Mouse (Mus musculus) retina, adult 2 months (tissue): ENCODE measurements around the gene Gpr37l1.
"Not testable (repeated sequence)": the region's sequence is repeated elsewhere in the genome, so short reads cannot be mapped to it uniquely, and the experiment has no call there.

ENCODE experiments used
- DNase-seq: peaks from one replicate; pipeline ENCODE4 v3.0.0-alpha.2; 2012; ENCODE audit warnings: low read depth, low spot score

Gene Gpr37l1

DNA sequence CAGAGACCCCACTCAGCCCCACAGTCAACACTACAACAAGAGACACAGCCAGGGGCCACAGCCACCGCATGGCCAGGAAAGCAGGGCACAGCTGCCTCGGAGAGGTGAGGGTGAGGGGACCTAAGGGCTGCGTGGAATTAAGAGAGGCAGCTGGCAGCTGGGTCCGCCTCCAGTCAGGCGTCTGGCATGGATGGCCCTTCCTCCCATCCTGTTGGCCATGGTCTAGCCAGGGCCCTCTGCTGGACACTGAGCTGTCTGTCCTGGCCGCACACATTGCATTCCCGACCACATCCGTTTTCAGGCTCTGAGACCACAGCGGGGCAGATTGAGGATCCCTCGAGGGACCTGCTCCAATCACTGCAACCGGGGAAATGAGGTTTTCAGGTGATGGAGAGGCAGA is at the start of gene Gpr37l1:
TSS of gene Gpr37l1 (minus strand) at position 247 of the 400 bp plus-strand sequence.
- no peak for DNase-seq

DNA sequence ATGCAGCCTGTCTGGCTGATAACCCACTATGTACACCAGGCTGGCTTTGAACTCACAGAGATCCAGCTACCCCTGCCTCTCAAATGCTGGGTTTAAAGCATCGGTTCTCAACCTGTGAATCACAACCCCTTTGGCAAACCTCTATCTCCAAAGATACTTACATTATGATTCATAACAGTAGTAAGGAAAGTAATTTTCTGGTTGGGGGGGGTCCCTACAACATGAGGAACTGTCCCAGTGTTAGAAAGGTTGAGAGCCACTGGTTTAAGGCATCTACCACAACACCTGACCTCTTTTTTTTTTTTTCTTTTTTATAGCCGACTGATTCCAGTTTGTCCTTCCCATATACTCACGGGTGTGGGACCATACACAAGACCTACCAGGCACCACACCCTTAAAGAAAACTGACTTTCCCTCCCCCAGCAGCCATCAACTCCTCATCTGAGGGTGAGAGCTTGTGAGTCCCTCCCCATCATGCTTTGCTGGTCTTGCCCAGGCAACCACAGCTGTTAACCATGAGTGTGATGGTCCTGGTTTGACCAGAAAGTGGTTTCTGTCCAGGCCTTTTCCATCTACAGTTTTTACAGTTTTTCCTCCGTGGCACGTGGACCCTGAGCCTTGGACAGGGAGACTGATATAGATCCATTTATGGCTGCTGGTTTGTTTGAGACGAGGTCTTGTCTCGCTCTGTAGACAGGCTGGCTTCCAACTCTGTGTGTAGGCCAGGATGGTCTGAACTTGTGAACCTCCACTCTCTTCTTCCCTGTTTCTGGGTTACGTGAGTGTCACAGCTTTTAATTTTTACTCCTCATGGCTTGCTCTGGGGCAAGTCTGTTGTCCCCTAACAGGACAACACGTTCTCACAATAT is 46.5 kb upstream of the Gpr37l1 start:
- no peak for DNase-seq

DNA sequence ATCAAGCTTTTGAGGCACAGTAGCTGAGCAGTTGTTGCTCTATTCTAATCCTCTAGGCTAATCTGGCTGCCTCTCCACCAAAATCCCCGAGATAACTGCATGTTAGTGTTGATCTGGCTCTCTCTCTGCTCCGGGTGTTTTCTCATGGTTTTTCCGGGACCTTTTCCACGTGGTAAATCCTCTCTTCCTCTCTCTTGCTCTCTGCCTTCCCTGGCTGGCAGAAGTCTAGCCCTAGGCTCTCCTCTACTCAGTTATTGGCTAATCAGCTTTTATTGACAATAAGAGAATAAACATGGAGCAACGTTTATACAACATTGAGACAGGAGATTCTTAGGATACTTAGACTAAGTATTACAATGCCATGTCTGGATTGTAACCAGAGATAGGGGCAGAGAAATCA is 42.9 kb upstream of the Gpr37l1 start:
- DNase-seq = no peak

DNA sequence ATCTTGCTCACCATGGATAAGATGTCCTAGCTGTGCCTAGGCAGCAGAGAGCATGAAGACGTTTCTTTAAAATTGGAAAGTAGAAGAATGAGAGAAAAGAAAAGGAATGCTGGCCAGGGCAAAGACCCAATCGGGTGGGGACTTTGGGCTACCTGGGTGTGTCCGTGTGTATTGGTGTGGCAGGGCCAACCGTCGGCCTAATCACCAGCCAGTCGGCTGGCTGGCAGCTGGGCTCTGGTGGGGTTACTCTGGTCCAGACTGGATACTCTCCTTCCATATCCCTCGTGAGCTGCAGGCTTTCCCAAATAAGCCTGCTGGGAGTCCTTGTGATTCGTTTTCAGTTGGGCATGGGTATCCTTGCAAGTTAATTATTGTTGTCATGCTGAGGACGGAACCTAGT is 41.2 kb upstream of the Gpr37l1 start:
- DNase-seq = no peak

DNA sequence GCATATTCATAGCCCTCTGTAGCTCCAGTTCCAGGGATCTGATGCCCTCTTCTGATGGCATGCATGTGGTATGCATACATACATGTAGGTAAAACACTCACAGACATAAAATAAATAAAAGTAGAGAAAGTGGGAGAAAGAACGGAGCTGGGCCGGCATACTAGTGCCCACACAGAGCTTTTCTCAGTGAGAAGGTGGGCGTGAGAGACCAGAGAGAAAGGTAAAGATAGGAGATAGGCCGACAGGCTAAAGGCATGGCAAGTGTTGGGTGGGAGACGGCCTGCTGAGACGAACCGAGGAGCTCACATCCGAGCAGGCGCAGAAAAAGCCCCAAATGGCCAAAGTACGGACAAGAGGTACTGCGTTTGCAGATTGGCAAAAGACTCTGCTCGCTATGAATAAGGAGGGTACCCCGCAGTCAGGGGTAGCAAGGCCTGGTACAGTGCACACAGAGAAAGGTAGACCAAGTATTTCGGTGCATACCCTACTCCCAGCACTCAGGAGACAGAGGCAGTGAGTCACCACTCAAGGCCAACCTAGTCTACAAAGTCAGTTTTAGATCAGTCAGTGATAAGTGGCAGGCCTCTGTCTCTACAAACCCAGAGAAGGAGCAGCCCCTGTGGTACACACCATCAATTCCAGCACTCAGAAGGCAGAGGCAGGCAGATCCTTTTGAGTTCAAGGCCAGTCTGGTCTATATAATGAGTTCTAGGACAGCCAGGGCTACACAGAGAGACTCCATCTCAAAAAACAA is 39.3 kb upstream of the Gpr37l1 start:
- no peak for DNase-seq

GRCm38 (mm10) chr1:135205257-135205656 is 37.8 kb upstream of the Gpr37l1 start:
- no peak for DNase-seq

- DNase-seq = no peak
Observed at GRCm38 (mm10) chr1:135204196-135205126, 37.0 kb upstream of the Gpr37l1 start.

GRCm38 (mm10) chr1:135200400-135200799 is 32.9 kb upstream of the Gpr37l1 start:
- no peak for DNase-seq

DNA sequence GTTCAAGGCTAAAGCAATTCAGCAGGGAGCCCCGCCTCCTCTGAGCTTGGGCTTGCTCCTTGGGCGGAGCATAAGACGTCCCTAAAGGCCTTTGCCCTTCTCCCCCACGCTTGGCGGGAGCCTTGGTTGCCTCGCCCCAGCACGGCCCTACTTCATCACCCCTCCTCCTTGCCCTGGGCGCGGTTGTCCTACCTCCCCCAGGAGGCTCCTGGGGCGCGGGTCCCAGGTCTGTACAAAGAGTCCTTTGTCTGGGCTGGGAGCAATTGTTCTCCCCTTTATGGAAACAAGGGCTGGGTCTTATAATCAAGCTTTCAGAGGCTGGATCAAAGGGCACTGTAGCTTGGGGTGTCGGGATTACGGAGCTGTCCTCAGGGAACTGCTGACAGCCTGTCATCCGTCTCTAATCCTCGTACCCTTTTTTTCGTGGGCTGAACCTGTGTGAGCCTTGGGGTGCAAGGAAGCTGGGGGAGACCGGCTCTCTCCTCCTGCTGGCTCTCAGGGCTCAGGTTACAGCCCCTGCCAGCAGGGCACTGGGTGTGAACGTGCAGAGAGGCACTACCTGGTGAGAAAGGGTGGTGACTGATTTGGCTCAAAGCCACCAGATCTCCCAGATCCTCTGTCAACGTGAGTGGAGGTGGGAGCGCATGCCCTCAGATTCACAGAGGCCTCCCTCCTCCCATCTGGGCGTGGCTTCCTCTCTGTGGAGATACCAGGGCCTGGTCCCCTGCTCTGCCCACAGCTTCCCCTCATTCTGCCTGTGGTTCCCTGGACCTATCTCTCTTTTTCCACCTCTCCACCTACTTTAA is 31.7 kb upstream of the Gpr37l1 start:
- no peak for DNase-seq

DNA sequence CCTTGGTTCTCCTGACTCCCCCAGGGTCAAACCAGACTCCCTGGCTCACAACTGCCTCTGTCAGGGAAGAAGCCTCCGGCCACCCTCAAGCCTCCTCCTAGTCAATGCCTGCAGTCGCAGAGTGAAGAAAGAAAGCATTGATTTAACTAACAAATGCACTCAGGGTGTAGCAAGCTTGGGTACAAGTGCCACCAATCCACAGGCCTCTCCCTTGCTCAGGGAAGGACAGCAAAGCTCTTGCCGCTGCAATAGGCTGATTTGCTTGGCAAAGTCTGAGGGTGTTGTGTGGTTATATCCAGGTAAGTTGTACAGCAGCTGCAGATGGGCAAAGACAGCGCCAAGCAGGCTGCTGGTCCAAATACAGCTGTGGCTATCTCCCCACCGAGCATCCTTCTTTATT is 30.9 kb upstream of the Gpr37l1 start:
- no peak for DNase-seq

GRCm38 (mm10) chr1:135195907-135196440 is 28.5 kb upstream of the Gpr37l1 start:
- DNase-seq = no peak

GRCm38 (mm10) chr1:135194335-135194734 is 26.9 kb upstream of the Gpr37l1 start:
- not testable (repeated sequence) for DNase-seq

DNA sequence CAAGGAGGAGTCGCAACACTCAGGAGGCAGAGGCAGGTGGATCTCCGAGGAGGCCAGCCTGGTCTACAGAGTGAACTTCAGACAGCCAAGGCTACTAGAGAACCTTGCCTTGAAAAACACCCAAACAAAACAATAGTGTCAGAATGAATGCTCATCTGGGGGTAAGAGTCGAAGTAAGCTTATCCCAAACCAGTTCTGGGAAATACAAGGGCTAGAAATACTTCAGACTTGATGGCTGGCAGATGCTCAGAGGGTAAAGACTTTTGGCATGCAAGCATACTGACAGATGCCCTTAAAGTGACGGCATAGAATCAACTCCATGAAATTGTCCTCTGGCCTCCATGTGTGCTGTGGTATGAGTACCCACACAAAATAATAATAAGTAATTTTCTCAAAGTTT is 21.7 kb upstream of the Gpr37l1 start:
- DNase-seq = no peak

- DNase-seq = no peak
Observed at GRCm38 (mm10) chr1:135188197-135188596, 20.7 kb upstream of the Gpr37l1 start.

- DNase-seq = not testable (repeated sequence)
Observed at GRCm38 (mm10) chr1:135187016-135187415, 19.5 kb upstream of the Gpr37l1 start.

GRCm38 (mm10) chr1:135186427-135186826 is 18.9 kb upstream of the Gpr37l1 start:
- DNase-seq = no peak

- no peak for DNase-seq
Observed at GRCm38 (mm10) chr1:135185936-135186335, 18.5 kb upstream of the Gpr37l1 start.

- no peak for DNase-seq
Observed at GRCm38 (mm10) chr1:135183941-135184570, 16.6 kb upstream of the Gpr37l1 start.

- no peak for DNase-seq
Observed at GRCm38 (mm10) chr1:135183448-135183847, 16.0 kb upstream of the Gpr37l1 start.

DNA sequence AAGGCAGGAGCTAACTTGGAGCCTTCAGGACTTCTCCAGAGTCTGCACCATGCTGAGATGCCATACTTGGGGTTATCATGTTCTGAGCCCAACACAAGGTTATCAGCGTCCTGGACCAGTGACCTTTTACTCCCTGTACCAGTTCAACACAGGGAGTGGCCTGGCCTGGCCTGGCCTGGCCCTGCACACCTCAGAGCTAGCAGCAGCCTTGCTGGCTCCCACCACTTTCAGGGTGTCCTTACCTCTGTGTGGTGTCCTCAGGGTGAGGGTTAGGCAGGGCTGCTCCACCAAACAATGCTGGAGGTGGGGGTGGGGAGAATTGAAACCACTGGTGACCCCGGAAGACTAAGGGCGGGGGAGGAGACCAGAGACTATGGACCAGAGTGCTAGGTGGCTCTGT is 15.5 kb upstream of the Gpr37l1 start:
- DNase-seq = no peak
